8 mouse cellular contexts compared by ENCODE assay signal in genomic region chr4:120405144-120405805, GRCm38 (mm10). TPM values are rescaled to one million over a fixed set of nuclear protein-coding genes. Genes with fewer than 3 reads are reported as not detected.
DNase-seq lines count a peak whose midpoint lies in the region; ATAC-seq lines count a peak whose summit lies in the region.

Scmh1 (plus strand) TSS chr4:120405281.

- no peaks in the 10 kb centered on the region for H3K36me3 ChIP-seq in embryonic facial prominence, embryonic 12.5 days
- no peaks in the 10 kb centered on the region for H3K36me3 ChIP-seq in limb, embryonic 11.5 days (ENCODE audit: control insufficient read depth, insufficient read depth, low read length)
- no peaks in the 10 kb centered on the region for H3K36me3 ChIP-seq in midbrain, embryonic 12.5 days

- H3K4me1 ChIP-seq in embryonic facial prominence, embryonic 12.5 days = 0 out of 2 replicates have a peak, but pooled peaks cover 12% of the 10 kb centered on the region
- peaks cover 2% of the 10 kb centered on the region for H3K4me1 ChIP-seq in limb, embryonic 11.5 days (ENCODE audit: control insufficient read depth, insufficient read depth, low read length)
- H3K4me1 ChIP-seq in midbrain, embryonic 12.5 days = peaks cover 16% of the 10 kb centered on the region

- H3K27me3 ChIP-seq in embryonic facial prominence, embryonic 12.5 days = no peaks in the 10 kb centered on the region
- H3K27me3 ChIP-seq in limb, embryonic 11.5 days (ENCODE audit: control insufficient read depth, insufficient read depth, low read length) = no peaks in the 10 kb centered on the region
- 0 out of 2 replicates have a peak, but pooled peaks cover 9% of the 10 kb centered on the region for H3K27me3 ChIP-seq in midbrain, embryonic 12.5 days

- H3K4me3 ChIP-seq in embryonic facial prominence, embryonic 12.5 days = peak within 1 kb of the TSS; percentile 96
- H3K4me3 ChIP-seq in limb, embryonic 11.5 days (ENCODE audit: low read depth, low read length) = peak within 1 kb of the TSS; percentile 91
- peak within 1 kb of the TSS; percentile 93 for H3K4me3 ChIP-seq in midbrain, embryonic 12.5 days

- DNase-seq in urinary bladder, adult 18-20 months (ENCODE audit: low spot score in 2 of 2) = peak; percentile 36 to 73
- DNase-seq in urinary bladder, postnatal 10 days (ENCODE audit: low spot score) = no peak
- DNase-seq in heart, adult 11 months = peak; percentile 97
- peak; percentile 50 for DNase-seq in kidney, adult 11 months
- peak; percentile 79 for DNase-seq in limb, embryonic 11.5 days (ENCODE audit: low spot score)
- peak; percentile 40 for DNase-seq in spleen, adult 12 weeks (ENCODE audit: low spot score)

- ATAC-seq in embryonic facial prominence, embryonic 12.5 days (ENCODE audit: insufficient number of reproducible peaks, insufficient read depth, low FRiP score, low TSS enrichment) = peak; percentile 76
- ATAC-seq in limb, embryonic 11.5 days (ENCODE audit: insufficient number of reproducible peaks, low FRiP score, low TSS enrichment, low read depth) = peak; percentile 77
- peak; percentile 88 for ATAC-seq in midbrain, embryonic 12.5 days (ENCODE audit: low FRiP score, low read depth)

- H3K27ac ChIP-seq in embryonic facial prominence, embryonic 12.5 days = peak within 1 kb of the TSS; percentile 92
- H3K27ac ChIP-seq in limb, embryonic 11.5 days (replicated peaks; ENCODE audit: low read depth, low read length) = peak within 1 kb of the TSS; percentile 85
- H3K27ac ChIP-seq in midbrain, embryonic 12.5 days (replicated peaks) = peak within 1 kb of the TSS; percentile 89

- WGBS in embryonic facial prominence, embryonic 12.5 days = under 1% methylated on average over 53 of the region's 102 CpGs
- WGBS in limb, embryonic 11.5 days = under 1% methylated on average over 54 of the region's 102 CpGs
- WGBS in midbrain, embryonic 12.5 days = under 1% methylated on average over 66 of the region's 102 CpGs

- H3K9ac ChIP-seq in embryonic facial prominence, embryonic 12.5 days = peak within 1 kb of the TSS; percentile 97
- peak within 1 kb of the TSS; percentile 97 for H3K9ac ChIP-seq in limb, embryonic 11.5 days (ENCODE audit: low read length)
- peak within 1 kb of the TSS; percentile 98 for H3K9ac ChIP-seq in midbrain, embryonic 12.5 days (replicated peaks)

- no peaks in the 10 kb centered on the region for H3K9me3 ChIP-seq in embryonic facial prominence, embryonic 12.5 days
- no peaks in the 10 kb centered on the region for H3K9me3 ChIP-seq in limb, embryonic 11.5 days (ENCODE audit: control insufficient read depth, low read length)
- H3K9me3 ChIP-seq in midbrain, embryonic 12.5 days = no peaks in the 10 kb centered on the region

- H3K4me2 ChIP-seq in embryonic facial prominence, embryonic 12.5 days (replicated peaks) = peak within 1 kb of the TSS; percentile 71
- H3K4me2 ChIP-seq in limb, embryonic 11.5 days (ENCODE audit: low read depth, severe bottlenecking) = peak within 1 kb of the TSS; percentile 46
- H3K4me2 ChIP-seq in midbrain, embryonic 12.5 days (replicated peaks) = peak within 1 kb of the TSS; percentile 63

RNA-seq across cellular contexts. Expression of gene Scmh1, which starts in this region (rescaled TPM):
- 45.2 and 46.3 TPM in 2 replicates for polyA plus RNA-seq in embryonic facial prominence, embryonic 12.5 days (2016; fragmentation: Nextera tagmentation; extraction: Ambion mirVana)
- 36.9 and 42.2 TPM in 2 replicates for polyA plus RNA-seq in limb, embryonic 11.5 days (2014; fragmentation: Nextera tagmentation; extraction: Ambion mirVana)
- 64.4 TPM in 2 replicates for polyA plus RNA-seq in midbrain, embryonic 12.5 days (2016; fragmentation: Nextera tagmentation; extraction: Ambion mirVana)
